Mouse (Mus musculus) lung, postnatal 10 days (tissue): ENCODE data around the gene Haus4.

Source experiments
- DNase-seq: peaks from one replicate; pipeline ENCODE4 v3.0.0; 2021

Haus4 gene

DNA sequence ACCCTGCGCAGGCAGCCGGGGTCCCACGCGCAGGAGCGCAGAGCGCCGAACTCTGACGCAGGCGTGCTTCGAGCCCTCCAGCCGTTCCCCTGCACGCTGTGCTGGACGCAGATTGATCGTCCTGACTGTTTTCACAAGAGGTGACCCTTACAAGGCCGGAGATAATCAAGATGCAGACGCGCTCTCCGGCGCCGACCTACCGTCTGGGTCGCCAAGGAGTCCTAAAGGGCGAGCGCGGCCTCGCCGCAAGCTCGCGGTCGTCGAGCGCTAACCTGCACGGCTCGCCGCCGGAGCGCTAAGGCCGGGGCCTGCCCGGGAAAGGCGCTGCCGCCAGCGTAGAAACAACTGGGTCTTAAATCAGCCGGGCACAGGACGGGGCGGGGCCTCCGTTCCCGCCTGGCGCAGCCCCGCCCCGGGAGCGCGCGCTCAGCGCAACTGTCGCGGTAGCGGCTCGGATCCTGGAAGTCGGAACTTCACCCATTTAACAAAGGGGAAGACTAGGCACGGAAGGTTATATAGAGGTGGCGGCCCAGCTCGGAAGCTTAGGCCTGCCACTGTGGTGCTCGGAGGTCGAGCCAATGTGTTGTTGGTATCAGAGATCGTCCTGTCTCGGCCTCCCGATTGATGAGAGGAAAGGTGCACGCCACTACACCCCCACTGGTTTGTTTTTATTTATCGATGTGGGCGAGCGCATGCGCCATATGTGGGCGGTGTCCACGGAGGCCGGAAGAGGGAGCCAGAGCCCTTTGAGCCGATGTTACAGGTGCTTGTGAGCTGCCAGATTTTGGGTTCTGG lies at the start of gene Haus4:
Haus4 (minus strand) TSS at position 642 of the 795 bp plus-strand sequence.
- peak; percentile 89 for DNase-seq

GRCm38 (mm10) chr14:54603686-54604085 lies 49.3 kb upstream of the Haus4 start:
- peak; percentile 10 for DNase-seq

GRCm38 (mm10) chr14:54603038-54603654 lies 48.7 kb upstream of the Haus4 start:
- peak; percentile 99 for DNase-seq

DNA sequence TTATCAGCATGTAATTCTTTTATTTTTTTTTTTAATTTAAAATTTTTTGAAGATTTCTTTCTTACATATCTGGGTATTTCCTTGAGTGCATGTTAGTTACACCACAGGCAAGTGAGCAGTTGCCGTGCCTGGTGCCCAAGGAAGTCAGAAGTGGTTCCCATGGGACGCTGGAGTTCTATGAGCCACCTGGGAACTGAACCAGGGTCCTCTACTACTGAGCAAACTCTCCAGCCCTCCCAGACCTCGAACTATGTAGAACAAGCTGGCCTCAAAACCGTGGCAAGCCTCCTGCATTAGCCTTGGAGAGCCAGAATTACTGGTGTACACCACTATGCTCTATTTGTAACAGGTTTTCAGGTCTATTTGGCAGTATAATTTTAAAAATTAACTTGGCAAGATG lies 48.2 kb upstream of the Haus4 start:
- DNase-seq = peak; percentile 12

DNA sequence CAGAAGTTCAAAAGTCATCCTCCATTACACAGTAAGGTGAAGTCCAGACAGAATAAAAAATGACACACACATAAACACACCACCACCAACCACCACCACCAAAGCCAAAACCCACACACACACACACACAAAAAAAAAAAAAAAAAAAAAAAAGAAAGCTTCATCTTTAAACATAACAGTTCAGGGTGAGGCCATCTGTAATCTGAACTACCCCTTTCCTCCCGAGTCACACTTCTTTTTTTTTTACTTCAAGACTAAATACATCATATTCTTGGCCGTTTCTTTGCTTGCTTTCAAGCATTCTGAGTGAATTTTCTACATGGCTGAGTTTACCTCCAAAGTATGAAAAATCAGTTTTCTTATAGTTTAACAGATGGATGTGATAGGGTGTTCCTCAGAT lies 47.2 kb upstream of the Haus4 start:
- no peak for DNase-seq

DNA sequence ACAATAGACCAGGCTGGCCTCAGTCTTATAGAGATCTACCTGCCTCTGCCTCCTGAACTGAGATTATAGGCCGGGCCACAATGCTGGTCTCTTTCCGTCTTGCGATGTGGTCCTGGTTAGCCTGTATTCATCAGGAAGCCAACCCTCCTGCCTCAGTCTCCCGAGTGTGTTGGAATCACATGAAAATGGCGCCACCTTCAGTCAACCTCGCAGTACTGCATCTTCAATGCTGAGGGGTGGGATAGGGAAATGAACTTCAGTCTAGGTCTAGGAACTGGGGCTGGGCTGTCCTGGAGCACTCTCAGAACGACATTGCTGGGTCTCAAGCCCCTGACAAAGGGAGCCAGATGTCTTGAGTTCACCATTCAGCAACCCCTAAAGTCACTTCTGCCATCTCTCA lies 42.7 kb upstream of the Haus4 start:
- no peak for DNase-seq

DNA sequence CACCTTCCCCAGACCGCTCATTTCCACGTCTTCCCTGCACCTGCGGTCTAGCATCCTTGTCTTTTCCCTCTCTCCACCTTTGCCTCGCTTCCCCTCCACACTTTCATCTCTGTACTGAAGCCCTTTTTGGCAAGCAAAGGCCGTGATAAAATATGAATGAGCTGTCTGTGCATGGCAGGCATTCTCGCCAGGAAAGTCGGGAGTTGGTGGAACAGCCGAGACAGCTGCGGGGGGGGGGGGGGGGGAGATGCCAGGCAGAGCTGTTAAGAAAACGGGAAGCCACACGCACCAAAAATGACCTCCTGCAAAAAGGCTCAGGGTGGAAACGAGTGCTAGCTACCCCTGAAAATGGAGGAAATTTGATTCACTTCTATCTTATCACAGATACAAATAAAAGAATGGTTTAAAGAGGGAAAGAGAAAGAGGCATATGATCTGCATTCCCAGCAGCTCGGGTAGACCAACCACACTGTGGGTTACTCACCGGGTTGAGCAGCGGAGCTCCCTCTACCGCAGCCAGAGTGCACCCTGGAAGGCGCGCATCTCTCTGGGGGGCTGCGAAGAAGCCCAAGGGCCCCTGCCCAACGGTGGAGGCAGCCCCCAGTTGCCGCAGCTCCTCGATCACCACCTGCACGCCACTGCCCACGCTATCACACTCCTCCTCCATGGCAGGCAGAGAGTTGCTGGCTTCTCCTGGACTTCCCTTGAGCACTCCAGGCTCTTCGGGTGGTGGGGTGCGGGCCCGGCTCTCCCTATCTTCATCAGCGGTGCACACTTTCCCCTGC lies 40.4 kb upstream of the Haus4 start:
- DNase-seq = no peak

DNA sequence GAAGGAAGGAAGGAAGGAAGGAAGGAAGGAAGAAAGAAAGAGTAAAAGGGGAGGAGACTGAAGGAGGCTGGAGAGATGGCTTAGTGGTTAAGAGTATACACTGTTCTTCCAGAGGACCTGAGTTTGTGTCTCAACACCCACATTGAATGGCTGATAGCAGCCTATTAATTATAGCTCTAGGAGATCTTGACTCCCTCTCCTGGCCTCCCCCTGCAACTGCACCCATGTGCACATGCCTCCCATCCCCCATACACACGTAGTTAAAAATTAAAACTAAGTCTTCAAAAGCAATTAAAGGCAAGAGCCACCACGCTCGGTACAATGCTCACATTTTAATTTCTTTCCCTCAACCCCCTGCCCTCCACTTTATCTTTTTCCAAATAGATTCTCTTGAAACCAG lies 39.6 kb upstream of the Haus4 start:
- DNase-seq = no peak

DNA sequence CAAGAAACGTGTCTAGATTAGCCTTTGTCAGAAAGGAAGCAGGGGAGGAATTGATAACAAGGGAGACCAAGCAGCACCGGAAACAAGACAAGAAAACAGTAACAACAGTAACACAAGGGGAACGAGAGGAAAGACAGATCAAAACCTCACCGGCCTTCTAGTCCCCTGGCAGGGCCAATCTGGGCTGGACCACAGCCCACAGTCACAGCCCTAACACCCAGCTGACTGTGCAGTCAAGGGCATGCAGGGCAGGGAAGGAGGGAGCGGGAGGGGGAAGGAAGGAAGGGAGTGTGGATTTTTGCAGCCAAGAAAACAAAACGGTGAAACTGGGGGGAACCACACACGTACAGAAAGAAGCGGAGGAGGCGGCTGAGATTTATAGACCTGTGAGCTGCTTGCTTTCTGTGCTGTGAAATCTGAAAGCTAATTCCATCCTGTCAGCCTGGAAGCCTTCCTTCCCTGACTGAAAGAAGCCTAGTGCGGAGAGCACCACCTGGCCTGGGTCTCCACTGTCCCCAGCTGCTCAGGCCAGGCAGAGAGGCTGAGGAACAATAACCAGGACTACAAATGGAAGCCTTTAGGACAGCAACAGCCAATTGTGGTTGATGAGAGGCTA lies 38.0 kb upstream of the Haus4 start:
- no peak for DNase-seq

GRCm38 (mm10) chr14:54591056-54591455 lies 36.6 kb upstream of the Haus4 start:
- no peak for DNase-seq

GRCm38 (mm10) chr14:54583681-54584338 lies 29.4 kb upstream of the Haus4 start:
- DNase-seq = peak; percentile 88

GRCm38 (mm10) chr14:54582536-54582935 lies 28.1 kb upstream of the Haus4 start:
- DNase-seq = no peak

- no peak for DNase-seq
Observed at GRCm38 (mm10) chr14:54579638-54580037, 25.2 kb upstream of the Haus4 start.

- peak; percentile 74 for DNase-seq
Observed at GRCm38 (mm10) chr14:54578063-54578462, 23.6 kb upstream of the Haus4 start.

DNA sequence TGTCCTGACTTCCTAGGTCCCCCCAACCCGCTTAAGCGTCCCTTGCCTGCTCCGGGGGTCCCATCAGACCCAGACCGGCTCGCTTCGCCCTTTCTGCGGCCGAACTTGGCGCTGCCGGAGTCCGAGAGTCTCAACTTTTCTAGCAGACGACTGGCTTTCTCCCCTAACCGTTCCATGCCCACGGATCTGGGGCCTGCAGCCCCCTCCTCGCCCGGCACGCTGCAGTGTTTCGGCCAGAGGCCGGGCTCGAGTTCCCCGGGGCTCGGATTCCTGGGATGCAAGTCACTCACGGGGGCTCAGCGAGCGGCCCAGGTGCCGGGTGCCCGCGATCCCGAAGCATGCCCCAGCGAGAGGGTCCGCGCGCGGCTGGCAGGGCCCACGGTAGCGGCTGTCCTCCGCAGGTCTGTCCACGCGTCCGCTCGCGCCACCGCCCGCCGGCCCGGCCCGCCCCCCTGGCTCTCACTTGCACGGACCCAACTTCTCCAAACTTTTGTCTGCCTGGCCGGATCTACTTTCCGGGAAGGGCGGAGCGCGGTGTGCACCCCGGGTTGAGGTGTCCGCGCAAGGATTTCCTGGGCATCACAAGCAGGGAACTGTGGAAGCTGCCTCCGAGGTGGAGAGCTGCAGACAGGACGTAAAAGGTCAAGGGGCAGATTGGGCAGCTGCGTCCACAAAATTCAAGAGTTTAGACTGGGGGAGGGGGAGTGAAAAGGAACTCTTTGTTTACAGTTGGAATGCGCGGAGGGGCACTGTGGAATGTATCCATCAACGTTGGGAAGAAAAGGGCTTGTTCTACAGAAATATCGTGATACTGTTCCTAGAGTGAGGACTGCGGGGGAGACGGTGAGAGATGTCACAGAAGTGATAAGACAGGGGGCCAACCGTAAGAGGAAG lies 22.9 kb upstream of the Haus4 start, which contains the start of gene Ajuba:
Ajuba (minus strand) TSS at position 470 of the 894 bp plus-strand sequence.
- DNase-seq = peak; percentile 96

GRCm38 (mm10) chr14:54576241-54577088 lies 22.0 kb upstream of the Haus4 start:
- no peak for DNase-seq

DNA sequence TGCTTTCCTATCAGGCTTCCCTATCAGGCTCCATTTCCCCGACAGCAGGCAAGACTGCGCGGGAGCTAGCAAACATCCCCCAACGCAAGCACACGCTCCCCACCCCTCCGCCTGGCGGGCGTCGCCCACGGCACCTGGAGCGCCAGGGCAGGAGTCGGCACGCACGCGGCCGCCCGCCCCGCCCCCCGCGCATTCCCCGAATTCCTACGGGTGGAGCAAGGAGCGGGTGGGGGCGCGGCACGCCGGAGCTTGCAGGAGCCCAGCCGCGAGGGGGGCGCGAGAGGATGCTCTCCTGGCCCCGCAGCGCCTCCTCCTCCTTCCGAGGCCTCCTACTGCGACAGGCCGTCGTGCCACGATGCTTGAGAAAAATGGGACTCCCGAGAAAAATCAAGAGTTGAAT lies 21.2 kb upstream of the Haus4 start:
- peak; percentile 90 for DNase-seq

DNA sequence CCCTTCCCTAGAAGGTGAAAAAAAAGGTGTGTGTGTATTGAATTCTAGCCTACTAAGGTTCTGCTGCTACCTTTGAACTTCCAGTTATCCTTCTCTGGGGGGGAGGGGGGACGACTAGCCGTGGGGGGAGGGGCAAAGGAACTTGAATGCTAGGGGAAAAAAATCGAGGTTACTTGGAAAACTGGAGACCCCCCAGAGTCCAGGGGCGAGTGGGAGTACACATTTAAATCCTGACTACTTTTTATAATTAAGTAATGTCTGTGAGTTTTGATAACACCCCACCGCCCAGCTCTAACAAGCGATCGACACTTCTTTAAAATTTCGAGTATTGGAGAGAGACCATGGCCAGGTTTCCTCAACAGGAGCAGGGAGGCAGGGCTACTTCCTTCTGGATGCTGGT lies 20.6 kb upstream of the Haus4 start:
- DNase-seq = no peak

GRCm38 (mm10) chr14:54574253-54574652 lies 19.8 kb upstream of the Haus4 start:
- DNase-seq = no peak
